In genomic region chr10:62186882-62187281, GRCm38 (mm10) we compare ENCODE assay signal across 8 mouse cellular contexts. TPM values are rescaled to one million over a fixed set of nuclear protein-coding genes. Genes with fewer than 3 reads are reported as not detected.
DNase-seq lines count a peak whose midpoint lies in the region; TF ChIP-seq lines count a peak whose summit lies in the region.

No protein-coding gene starts in this region.

- TF ChIP-seq POLR2A in cortical plate, adult 2 months (IDR thresholded peaks at IDR 0.05; ENCODE audit: extremely low read depth, insufficient read depth, low read length) = no peak
- TF ChIP-seq POLR2A in liver, adult 2 months (IDR thresholded peaks at IDR 0.05; ENCODE audit: extremely low read depth, insufficient read depth, low read length) = no peak

- no peaks in the 10 kb centered on the region for H3K4me1 ChIP-seq in cortical plate, adult 2 months (ENCODE audit: control insufficient read depth, insufficient read depth, low read length)
- H3K4me1 ChIP-seq in liver, adult 2 months (ENCODE audit: control insufficient read depth, insufficient read depth, low read length) = no peaks in the 10 kb centered on the region

- no peaks in the 10 kb centered on the region for H3K27me3 ChIP-seq in liver, adult 2 months (ENCODE audit: control insufficient read depth, insufficient read depth, low read length)
- no peaks in the 10 kb centered on the region for H3K27me3 ChIP-seq in splenic B cell, adult 2 months (ENCODE audit: control insufficient read depth, insufficient read depth, low read length, poor library complexity, severe bottlenecking)

- peak; percentile 81 for DNase-seq in ovary, postnatal 10 days (ENCODE audit: low spot score)
- DNase-seq in ovary, adult 18-20 months (ENCODE audit: low spot score) = no peak
- peak; percentile 63 to 79 for DNase-seq in gastrocnemius, postnatal 36 days
- peak; percentile 55 to 88 for DNase-seq in kidney, adult 8-10 months
- DNase-seq in liver, adult 2 months (ENCODE audit: extremely low read depth, low read depth, low spot score) = peak; percentile 18
- peak; percentile 75 to 82 for DNase-seq in natural killer cell, adult 2 months (ENCODE audit: low spot score in 2 of 2)
- peak; percentile 76 for DNase-seq in splenic B cell, adult 2 months (ENCODE audit: low read depth, low spot score)

- intact Hi-C loops in gastrocnemius, postnatal 36 days (cut with DNase I) = loop anchor here (1.0 kb wide), 1 partner anchor 55 kb away; no protein-coding TSS in a partner anchor

- H3K9ac ChIP-seq in liver, adult 2 months (ENCODE audit: low read depth, low read length) = no peak overlapping the region

- no peak overlapping the region for H3K4me3 ChIP-seq in cortical plate, adult 2 months (ENCODE audit: insufficient read depth, low read length)
- no peak overlapping the region for H3K4me3 ChIP-seq in liver, adult 2 months (ENCODE audit: insufficient read depth, low read depth, low read length)

- 23% methylated on average over 7 of the region's 7 CpGs for WGBS in liver, adult 2 months

- TF ChIP-seq CTCF in cortical plate, adult 2 months (IDR thresholded peaks at IDR 0.05; ENCODE audit: extremely low read depth, insufficient read depth, low read length) = peak; percentile 87
- peak; percentile 95 for TF ChIP-seq CTCF in liver, adult 2 months (IDR thresholded peaks at IDR 0.05; ENCODE audit: low read depth, low read length)

- no peak overlapping the region for H3K27ac ChIP-seq in cortical plate, adult 2 months (ENCODE audit: insufficient read depth, low read length)
- no peak overlapping the region for H3K27ac ChIP-seq in liver, adult 2 months (replicated peaks; ENCODE audit: insufficient read depth, low read depth, low read length)

- H3K79me2 ChIP-seq in liver, adult 2 months (ENCODE audit: control insufficient read depth, insufficient read depth, low read length) = no peaks in the 10 kb centered on the region

- no peaks in the 10 kb centered on the region for H3K36me3 ChIP-seq in liver, adult 2 months (ENCODE audit: control insufficient read depth, insufficient read depth, low read length)
- H3K36me3 ChIP-seq in splenic B cell, adult 2 months (ENCODE audit: control insufficient read depth, insufficient read depth, low read length, poor library complexity, severe bottlenecking) = no peaks in the 10 kb centered on the region

RNA-seq across cellular contexts. Expression of gene Fam241b, which starts 43.2 kb away (rescaled TPM):
- polyA plus RNA-seq in cortical plate, adult 2 months (2012; rRNA removed) = 50.3 and 56.6 TPM in 2 replicates
- under 1 TPM; 0.42 to 0.54 TPM for total RNA-seq in gastrocnemius, postnatal 36 days (2021)
- 2.1 and 3.6 TPM in 2 replicates for total RNA-seq in liver, adult 2 months (2014; rRNA removed)
- polyA plus RNA-seq in liver, adult 2 months (2012; rRNA removed) = 3.2 and 3.9 TPM in 2 replicates

RNA-seq across cellular contexts. Expression of gene Tspan15, which starts 44.2 kb away (rescaled TPM):
- polyA plus RNA-seq in cortical plate, adult 2 months (2012; rRNA removed) = 26.6 and 26.9 TPM in 2 replicates
- total RNA-seq in gastrocnemius, postnatal 36 days (2021) = 1 to 10 TPM; 3.5 to 6.4 TPM
- total RNA-seq in liver, adult 2 months (2014; rRNA removed) = 4.1 and 7.3 TPM in 2 replicates
- polyA plus RNA-seq in liver, adult 2 months (2012; rRNA removed) = 4.8 and 8.6 TPM in 2 replicates

RNA-seq across cellular contexts. Expression of gene Neurog3, which starts 54.0 kb away (rescaled TPM):
- 0.06 and 0.17 TPM in 2 replicates for polyA plus RNA-seq in cortical plate, adult 2 months (2012; rRNA removed)
- not detected for total RNA-seq in gastrocnemius, postnatal 36 days (2021)
- not detected in 2 replicates for total RNA-seq in liver, adult 2 months (2014; rRNA removed)
- polyA plus RNA-seq in liver, adult 2 months (2012; rRNA removed) = not detected in 2 replicates
